Mouse (Mus musculus): Measurements from ENCODE around the gene Nbl1.

The Nbl1 gene

GRCm38 (mm10) chr4:139101546-139101945 lies 8.8 kb upstream of the Nbl1 start:
- CTCF ChIA-PET = no interaction called here

GRCm38 (mm10) chr4:139100326-139100725 lies 7.5 kb upstream of the Nbl1 start:
- CTCF ChIA-PET = interaction anchor here (0.6 kb wide), 1 partner anchor 16 kb away, joined by 3 read pairs; no protein-coding TSS in a partner anchor

- CTCF ChIA-PET = no interaction called here
Measured at GRCm38 (mm10) chr4:139096201-139096600, 3.4 kb upstream of the Nbl1 start.

- CTCF ChIA-PET = no interaction called here
Measured at GRCm38 (mm10) chr4:139095406-139095805, 2.6 kb upstream of the Nbl1 start.

GRCm38 (mm10) chr4:139093196-139093530 lies 370 bp upstream of the Nbl1 start:
- CTCF ChIA-PET = no interaction called here

- CTCF ChIA-PET = no interaction called here
Measured at GRCm38 (mm10) chr4:139091478-139092355, 1.1 kb downstream of the Nbl1 start.

- CTCF ChIA-PET = no interaction called here
Measured at GRCm38 (mm10) chr4:139091066-139091465, 1.7 kb downstream of the Nbl1 start.

- CTCF ChIA-PET = no interaction called here
Measured at GRCm38 (mm10) chr4:139090303-139090940, 2.4 kb downstream of the Nbl1 start.

- CTCF ChIA-PET = no interaction called here
Measured at GRCm38 (mm10) chr4:139088982-139089671, 3.7 kb downstream of the Nbl1 start.

- CTCF ChIA-PET = no interaction called here
Measured at GRCm38 (mm10) chr4:139086984-139087383, 5.8 kb downstream of the Nbl1 start.

GRCm38 (mm10) chr4:139086037-139086436 lies 6.8 kb downstream of the Nbl1 start:
- CTCF ChIA-PET = interaction anchor here (1.1 kb wide), 1 partner anchor 149 kb away, joined by 3 read pairs; no protein-coding TSS in a partner anchor

GRCm38 (mm10) chr4:139085337-139085736 lies 7.5 kb downstream of the Nbl1 start:
- CTCF ChIA-PET = interaction anchor here (1.1 kb wide), 1 partner anchor 149 kb away, joined by 3 read pairs; no protein-coding TSS in a partner anchor

- CTCF ChIA-PET = no interaction called here
Measured at GRCm38 (mm10) chr4:139082790-139083564, 9.8 kb downstream of the Nbl1 start.

GRCm38 (mm10) chr4:139081270-139081931 lies 11.4 kb downstream of the Nbl1 start:
- CTCF ChIA-PET = no interaction called here

- CTCF ChIA-PET = interaction anchor here (0.6 kb wide), 1 partner anchor 1594 kb away, joined by 3 read pairs; no protein-coding TSS in a partner anchor
Measured at GRCm38 (mm10) chr4:139080259-139080658, 12.5 kb downstream of the Nbl1 start.

GRCm38 (mm10) chr4:139079439-139079838 lies 13.4 kb downstream of the Nbl1 start:
- CTCF ChIA-PET = interaction anchor here (0.6 kb wide), 1 partner anchor 1595 kb away, joined by 3 read pairs; no protein-coding TSS in a partner anchor

- CTCF ChIA-PET = no interaction called here
Measured at GRCm38 (mm10) chr4:139078726-139079125, 14.1 kb downstream of the Nbl1 start.

GRCm38 (mm10) chr4:139078313-139078712 lies 14.5 kb downstream of the Nbl1 start:
- CTCF ChIA-PET = interaction anchor here (0.6 to 0.7 kb wide), 2 partner anchors 101 to 271 kb away, joined by 3 read pairs; no protein-coding TSS in a partner anchor

- CTCF ChIA-PET = no interaction called here
Measured at GRCm38 (mm10) chr4:139075915-139076314, 16.9 kb downstream of the Nbl1 start.

- CTCF ChIA-PET = no interaction called here
Measured at GRCm38 (mm10) chr4:139075041-139075711, 17.6 kb downstream of the Nbl1 start, which contains the start of gene Htr6. Htr6 (minus strand) TSS chr4:139075570.

All from spleen, embryonic (tissue).